Mouse (Mus musculus) frontal cortex, adult (tissue): Measurements from ENCODE around the gene Rapgef4.
A peak's percentile ranks its signal among the peaks of the same experiment; 100 is the strongest.

Source experiments
- ATAC-seq: cut with Nextera tagmentation; 2 replicates; pipeline ENCODE4 v1.9.2; 2017; ENCODE audit warnings: mild to moderate bottlenecking, moderate library complexity, mixed read lengths; ENCODE audit not compliant: low TSS enrichment

Rapgef4 gene

DNA sequence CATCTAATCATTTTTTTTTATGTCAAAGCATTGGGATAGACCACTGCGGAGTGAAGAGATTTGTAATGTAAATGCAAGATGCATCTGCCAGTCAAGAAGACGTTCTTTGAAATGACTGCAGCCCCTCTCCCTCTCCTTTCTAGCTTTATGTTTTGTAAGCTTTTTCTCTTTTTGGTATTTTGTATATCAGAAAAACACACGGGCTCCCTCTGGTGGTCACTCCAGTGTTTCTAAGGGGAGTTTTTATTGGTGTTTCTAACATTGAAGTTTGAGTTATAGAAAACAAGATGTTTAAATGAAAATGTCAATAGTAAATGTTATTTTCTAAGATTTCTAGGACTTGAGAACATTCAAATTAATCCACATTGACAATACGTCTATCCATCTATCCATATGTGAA is 168.0 kb downstream of the Rapgef4 start:
- no peak for ATAC-seq

DNA sequence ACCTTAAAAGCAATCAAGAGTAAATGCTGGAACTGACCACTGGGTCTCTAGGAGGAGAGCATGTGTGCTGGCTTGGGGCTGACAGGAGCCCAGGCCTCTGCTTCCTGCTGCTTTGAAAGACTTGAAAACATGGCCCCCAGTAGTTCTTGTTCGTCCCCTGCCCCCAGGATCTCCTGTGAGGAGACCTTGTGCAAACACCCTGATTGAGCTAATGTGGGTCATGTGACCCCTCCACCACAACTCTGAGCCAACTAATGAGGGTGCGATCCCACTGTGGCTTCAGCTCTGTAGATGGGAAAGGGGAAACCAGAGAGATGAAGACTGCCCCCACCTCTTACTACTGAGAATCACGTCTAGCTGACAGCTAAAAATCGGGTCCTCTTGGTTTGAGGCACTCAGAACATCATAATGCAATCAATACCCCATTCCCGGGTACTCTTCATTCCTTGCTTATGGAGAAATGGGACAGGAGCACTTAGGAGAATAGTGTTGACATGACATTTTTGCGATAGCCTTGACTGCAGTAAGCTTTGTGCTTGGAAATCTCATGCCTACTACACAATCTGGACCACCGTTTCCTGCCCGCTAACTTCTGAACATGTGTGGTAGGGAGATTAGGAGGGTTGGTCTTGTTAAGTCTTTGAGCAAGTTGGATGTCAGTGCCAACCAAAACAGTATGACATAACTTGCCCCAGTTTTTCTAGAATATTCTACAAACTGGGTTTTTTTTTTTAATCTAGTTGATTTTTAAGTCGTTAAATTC is 170.9 kb downstream of the Rapgef4 start:
- ATAC-seq: peak; percentile 40

DNA sequence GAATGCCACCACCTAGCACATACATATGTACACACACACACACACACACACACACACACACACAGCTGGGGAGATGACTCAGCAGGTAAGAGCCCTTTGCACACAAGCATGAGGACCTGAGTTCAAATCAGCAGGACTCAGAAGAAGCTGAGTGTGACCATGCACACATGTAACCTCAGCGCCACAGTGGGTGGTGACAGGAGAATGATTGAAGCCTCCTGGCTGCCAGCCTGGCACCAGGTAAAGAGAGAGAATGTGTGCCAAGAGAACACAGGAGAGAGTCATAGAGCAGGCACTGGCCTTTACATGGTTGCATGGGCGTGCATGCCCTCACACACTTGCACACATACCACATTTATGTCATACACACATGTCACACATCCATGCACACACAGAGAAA is 171.7 kb downstream of the Rapgef4 start:
- ATAC-seq: no peak

DNA sequence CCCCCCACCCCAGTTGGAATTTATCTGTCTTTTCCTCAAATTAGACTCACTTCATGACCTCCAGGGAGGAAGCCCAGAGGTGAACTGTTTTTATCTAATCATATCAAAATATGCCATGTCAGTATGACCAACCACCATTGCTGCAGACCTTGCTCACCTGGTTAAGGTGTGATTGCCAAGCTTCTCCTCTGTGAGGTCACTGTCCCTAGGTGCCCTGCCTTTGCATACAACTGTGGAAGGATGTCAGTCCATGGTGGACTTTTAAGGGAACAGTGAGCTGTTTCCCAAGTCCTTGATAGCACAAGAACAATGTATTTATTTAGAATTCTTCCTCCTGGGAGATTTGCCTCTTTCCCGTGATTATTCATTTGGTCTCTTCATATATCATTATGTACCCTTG is 172.8 kb downstream of the Rapgef4 start:
- ATAC-seq: no peak

DNA sequence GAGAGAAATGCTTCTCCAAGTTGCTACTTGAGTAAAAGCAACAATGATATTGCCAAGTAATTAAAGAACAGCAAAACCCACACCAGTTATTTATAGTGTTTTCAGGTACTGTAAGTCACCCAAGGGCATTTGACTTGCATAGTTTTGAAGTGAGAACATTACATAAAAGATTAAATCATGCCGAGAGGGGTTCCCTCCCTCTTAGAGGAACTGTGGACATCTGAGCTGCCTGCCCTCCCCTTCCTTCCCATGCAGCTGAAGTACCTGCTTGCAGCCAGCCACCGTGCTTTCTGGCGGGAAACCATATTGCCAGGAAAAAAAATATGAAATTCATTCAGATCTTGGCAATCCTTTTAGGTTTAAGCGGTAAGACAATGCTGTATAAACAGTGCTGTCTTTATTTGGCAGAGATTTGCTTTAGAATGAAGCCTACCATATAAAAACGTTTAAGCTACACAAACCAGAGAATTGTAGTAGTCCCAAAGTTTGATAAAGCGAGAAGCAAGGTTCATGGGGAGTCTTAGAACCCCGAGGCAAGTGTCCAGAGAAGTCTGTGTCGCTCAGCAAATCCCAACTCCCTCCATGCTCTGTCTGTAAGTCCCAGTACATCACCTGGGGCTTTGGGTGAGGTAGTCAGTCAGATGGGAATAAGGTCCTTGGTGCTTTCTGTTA is 174.2 kb downstream of the Rapgef4 start:
- no peak for ATAC-seq

DNA sequence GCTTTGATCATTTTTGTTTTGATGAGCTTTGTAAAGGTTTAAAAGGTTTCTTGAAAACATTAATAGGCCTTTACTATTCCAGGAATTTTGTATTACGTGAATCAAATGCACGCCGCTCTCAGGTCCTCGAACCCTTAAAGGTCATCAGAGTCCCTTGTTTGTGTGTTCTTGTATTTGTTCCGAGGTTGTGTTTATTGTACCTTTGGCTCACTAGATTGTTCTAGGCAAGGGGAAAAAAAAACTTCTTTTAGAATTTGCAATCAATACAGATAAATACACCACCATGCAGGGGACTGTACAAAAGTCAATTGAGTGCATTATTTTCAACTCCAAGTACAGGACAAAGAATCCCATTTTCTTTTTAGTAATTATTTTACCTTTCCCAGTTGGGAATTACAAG is 175.4 kb downstream of the Rapgef4 start:
- no peak for ATAC-seq

DNA sequence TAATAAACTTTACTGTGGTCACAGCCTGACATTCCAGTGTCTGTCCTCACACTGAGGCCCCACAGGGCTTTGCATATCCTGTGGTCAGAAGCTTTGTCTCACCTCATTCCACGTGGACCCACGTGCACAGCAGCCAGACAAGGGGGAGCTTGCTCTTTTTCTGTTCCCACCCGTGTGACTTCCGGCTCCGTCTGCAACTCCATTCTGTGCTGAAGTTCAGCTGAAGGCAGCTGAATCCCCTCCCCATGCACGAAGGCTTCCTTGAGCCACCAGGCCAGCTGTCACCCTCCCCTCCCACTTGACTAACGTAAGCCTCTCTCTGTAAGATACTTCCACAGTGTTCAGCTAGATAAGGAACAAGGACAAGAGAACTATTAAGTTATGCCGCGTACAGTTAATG is 176.5 kb downstream of the Rapgef4 start:
- ATAC-seq: no peak

DNA sequence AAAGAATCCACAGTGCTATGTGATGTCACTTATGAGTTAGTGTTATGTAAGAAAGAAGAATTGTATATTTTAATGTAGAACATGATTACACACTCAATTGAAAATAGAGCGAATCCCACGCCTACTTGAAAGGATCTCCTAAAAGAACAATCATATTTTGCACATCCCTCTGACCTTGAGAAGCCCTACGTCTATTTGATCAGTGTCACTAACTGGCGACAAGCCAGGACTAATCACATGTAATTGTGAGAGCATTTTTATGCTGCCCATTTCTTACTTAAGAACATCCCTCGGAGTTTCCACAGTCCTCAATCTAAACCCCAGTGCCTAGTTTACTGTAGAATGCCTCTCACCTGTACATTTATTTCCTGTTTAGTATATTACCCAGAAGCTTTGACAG is 177.0 kb downstream of the Rapgef4 start:
- no peak for ATAC-seq

DNA sequence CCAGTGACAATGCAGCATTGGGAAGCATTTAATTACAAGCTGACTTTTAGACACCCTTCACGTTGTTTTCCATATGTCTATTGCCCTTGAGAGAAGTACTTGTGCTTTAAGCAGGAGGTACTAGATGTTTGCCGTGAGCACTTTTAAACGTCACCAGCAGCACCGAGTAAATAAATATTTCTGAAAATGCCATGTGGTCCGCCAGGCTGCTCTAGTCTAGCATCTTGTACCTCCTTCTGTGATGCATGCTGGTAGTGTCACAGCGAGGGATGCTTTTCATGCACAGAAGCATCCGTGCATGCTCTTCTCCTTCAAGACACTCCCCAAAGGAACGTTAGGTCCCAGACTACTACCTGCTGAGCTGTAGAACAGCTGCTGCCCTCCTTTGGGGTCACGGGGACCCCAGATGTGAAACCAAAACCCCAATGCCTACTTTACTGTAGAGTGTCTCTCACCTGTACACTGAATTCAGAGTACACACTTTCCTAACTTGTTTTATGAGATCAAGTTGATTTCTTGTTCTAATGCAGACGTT is 177.7 kb downstream of the Rapgef4 start:
- ATAC-seq: no peak

DNA sequence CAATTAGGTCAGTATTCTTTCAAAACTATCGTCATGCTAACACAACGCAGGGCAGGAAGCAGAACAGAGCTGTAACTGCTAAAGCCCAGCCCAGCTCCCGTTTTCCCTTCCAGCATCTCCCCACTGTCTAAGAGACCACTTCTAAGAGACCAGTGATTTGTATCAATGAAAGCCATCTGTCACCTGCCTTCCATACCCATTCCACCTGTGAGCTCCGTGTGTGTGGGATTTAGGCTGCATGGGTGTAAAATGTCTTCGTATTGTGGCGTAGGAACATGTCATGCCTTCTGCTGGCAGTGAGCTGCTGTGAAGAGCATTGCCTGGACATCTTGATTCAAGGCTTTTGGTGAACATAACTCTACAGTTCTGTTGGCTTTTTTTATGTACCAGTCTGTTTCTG is 178.2 kb downstream of the Rapgef4 start:
- peak; percentile 50 for ATAC-seq

DNA sequence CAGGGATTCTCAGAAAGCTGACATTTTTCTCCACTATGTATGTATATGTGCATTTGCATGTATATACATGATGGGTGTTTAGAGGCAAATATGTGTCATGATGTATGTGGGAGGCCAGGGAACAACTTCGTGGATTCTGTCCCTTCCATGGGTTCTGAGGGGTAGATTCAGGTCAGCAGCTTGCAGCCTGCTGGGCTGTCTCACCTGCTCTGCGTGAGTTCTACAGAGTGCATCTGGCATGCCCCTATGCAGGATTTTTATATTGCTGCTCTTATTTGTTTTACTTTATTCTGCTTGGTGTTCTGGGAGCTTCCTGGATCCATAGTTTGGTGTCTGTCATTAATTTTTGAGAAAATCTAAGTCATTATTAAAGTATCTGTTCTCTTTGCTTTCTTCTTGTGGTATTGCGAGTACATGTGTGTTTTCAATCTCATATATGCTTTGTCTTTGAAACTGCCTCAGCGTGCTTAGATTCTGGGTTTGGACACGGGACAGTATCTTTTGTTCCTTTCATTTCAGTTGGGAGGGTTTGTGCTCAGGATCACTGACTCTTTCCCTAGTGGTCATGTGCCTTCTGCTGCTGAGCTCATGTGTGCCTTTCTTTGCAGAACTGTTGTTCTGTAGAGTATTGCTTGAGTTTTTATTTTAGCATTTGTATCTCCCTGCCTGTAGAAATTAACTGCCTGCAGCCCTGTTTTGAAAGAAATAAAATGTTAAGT is 184.3 kb downstream of the Rapgef4 start:
- no peak for ATAC-seq

DNA sequence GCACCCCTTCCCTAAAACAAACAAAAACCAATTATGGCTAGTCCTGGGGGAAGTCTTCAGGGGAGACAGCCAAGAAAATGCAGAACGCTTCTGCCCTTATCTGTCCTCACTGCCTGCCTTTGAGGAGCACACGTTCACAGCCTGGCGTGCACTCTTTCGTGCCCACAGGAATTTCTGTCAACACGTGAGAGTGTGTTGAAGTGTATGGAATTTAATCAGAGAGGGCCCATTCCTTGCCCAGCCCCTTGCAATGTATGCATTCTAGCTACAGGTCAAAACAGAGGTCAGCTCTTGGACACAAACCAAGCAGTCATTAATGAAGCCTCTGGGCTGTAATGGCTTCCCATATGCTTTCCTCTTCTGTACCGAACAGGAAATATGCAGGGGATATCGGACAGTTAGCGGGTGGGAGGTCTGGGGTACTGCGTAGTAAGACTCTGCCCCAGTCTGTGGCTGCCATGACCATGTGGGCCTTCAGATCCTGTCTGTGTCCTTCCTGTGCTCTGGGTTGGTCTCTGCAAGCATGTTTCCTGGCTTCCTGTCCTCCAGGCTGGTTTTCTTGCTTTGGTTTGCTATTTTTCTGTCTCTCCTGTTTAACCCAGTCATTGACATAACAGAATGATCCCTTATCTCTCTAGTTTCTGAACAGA is 188.5 kb downstream of the Rapgef4 start:
- no peak for ATAC-seq

DNA sequence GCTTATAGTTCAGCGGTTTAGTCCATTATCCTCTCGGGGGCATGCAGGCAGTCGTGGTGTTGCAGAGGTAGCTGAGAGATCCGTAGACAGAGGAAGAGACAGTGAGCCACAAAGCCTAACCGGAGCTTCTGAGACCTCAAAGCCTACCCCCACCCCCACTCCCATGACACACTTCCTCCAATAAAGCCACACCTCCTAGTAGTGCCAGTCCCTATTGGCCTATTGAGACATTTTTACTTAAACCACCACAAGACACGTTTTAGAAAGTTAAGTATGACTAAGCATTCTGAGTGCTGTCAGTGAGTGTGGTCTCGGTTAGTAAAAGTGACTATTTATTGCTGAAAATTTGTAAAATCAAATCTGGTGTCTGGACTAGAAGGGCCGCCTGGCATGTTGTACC is 189.5 kb downstream of the Rapgef4 start:
- no peak for ATAC-seq

DNA sequence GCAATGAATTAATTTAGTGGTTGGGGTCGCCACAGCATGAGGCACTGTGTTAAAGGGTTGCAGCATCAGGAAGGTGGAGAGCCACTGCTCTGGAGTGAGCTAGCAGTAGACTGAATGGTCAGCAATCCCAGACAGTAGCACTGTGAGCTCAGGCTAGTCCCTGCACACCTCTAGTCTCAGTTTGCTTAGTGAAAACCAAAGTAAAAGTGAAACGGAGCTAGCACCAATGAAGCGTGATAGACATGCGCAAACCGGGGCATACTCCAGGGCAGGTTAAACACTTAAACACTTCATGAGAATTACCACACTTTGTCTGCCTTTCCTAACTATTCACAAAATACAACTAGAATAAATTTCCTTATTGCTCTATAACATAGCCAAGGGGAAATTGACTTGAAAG is 190.2 kb downstream of the Rapgef4 start:
- ATAC-seq: no peak

DNA sequence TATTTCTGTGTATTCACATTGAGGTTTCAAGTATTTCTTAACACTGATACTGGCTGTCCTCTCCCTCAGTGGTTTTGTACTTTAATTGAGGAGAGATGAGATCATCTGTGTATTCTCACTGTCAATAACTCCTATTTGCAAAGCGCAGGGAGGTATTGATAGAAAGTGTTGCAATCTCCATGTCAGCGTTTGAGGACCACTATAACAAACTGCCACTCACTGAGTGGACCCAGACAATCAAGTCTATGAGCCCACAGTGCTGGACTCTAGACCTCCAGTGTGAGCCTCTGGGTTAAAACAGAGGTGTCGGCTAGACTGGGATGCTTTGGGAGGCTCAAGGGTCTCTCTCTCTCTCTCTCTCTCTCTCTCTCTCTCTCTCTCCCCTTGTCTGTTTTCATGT is 192.0 kb downstream of the Rapgef4 start:
- no peak for ATAC-seq

DNA sequence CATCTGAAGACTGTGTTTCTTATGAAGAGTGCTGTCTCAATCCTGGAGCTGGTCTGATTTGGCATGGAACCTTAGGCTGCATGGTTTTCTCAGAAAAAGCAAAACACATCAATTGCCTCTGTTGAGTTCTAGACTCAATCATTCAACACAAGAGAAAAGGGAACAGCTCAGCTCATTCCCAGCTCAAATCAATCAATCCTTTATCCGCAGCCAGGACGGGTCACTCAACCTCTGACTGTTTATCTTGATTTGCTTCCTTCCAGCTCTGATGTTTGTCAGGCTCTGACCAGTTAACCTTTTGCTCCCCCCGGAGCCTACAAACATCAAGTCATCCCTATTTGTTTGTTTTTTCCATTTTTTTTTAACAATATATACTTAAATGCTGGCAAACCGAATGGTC is 192.8 kb downstream of the Rapgef4 start:
- no peak for ATAC-seq

DNA sequence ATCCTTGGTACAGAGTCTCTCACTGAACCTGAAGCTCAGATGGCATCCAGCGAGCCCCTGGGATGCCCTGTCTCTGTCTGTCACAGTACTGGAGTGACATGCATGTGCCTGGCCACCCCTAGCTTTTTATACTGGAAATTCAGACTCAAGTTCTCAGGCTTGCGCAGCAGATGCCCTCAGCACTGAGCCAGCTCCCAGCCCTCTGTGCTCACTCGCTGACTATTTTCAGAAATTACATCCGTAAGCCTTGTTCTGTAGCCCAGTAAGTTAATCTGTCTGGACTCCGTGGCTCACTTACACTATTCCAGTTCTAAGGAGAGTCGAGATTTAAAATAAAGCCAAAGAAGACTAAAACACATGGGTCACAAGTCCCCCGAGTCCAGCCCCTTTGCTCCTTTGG is 194.5 kb downstream of the Rapgef4 start:
- peak; percentile 78 for ATAC-seq

DNA sequence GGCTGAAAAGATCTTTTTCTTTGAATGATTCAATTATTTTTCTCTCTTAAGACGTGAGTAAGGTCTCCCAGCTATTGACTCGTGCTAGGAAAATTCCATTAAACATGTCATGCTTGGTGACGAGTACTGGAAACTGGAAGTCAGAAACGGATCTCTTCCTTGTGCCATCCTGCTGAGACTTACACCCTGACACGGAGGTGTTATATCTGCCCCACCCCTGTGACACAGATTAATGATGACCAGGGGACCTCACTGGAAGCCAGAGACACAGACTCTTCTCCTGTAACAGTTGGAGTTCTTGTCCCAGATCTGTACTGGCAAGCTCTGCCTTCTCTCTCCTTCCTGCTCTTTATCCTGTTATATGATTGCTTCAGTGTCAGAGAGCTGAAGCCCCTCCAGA is 194.9 kb downstream of the Rapgef4 start:
- no peak for ATAC-seq

DNA sequence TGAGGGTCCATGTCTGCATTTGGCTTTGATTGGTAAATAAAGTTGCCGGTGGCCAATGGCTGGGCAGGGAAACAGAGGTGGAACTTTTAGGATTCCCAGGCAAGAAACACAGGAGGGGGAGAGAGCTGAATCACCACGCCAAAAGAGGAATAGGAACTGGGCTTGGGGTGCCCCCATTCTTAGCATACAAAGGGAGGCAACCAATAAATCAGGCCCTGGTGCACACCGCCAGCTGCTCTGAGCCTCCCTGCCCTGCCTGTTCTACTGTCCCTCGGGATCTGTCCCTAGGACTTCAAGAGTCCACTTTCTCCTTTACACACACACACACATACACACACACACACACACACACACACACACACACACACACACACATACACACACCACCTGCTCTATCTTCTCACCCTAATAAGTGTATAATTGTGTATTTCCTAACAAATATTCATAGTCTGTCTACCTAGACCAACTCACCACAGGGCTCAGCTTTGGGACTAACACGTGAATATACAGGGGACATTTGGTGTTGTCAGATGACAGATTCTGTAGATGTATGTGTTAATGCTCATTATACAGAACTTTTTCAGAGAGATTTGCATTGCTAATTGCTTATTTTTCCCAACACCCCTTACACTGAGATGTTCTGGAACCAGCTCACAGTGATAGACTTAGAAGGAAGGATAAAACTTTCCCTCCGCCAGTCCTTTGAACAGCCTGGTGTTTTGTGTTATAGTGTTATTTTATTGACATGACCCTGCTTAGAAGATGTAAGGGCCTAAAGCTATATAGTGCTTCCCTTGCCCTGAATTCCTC is 196.4 kb downstream of the Rapgef4 start:
- ATAC-seq: peak; percentile 38; the same call in 1 of the 2 replicates

DNA sequence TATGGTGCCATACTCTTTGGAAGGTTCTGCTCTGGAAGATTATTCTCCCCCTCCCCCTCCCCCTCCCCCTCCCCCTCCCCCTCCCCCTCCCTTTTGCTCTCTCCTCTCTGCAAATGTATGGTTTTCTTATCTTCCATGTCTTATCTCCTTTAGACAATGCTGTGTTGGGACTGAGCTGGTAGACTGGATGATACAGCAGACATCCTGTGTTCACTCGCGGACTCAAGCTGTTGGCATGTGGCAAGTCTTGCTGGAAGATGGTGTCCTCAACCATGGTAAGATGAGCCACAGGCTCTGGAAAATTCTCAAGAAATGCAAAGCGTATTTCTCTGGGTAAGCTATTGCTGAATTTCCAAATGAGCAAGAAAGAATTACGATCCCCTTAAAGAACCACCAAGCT is 197.0 kb downstream of the Rapgef4 start:
- no peak for ATAC-seq

DNA sequence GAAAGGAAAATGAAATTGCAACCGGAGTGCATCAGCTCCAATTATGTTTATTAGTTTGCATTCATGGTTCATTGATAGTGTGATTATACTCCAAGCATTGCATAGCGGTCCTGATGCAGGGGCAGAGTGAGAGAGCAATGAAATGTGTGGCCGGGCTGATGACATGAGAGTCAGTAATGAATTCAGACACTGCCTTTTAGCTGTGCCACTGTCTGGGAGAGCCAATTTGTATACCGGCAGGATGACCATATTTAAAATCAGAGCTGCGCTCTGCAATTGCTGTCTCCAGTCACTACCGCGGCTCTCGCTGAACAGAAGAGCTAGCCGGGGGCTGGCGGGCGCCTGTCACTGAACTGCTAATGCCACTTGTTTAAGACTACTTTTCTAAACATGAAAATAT is 197.5 kb downstream of the Rapgef4 start:
- ATAC-seq: no peak
